Mouse (Mus musculus) midbrain, embryonic 15.5 days (tissue): ENCODE data around the gene Gm20909. TPM values are rescaled to one million over a fixed set of nuclear protein-coding genes. Genes with fewer than 3 reads are reported as not detected.
"Not testable (repeated sequence)": the region's sequence is repeated elsewhere in the genome, so short reads cannot be mapped to it uniquely, and the experiment has no call there.

Experiments
- ATAC-seq: fragments of 200-750 bp; cut with Nextera tagmentation; replicated peaks from 2 replicates; pipeline ENCODE4 v1.8.0; 2017; ENCODE audit warnings: moderate TSS enrichment
- H3K27ac ChIP-seq: fragments of 300-500 bp; sonication (generic); 2 replicates; pipeline ENCODE4 v1.5.1; 2015; ENCODE audit warnings: mild to moderate bottlenecking, inconsistent platforms
- H3K27me3 ChIP-seq: fragments of 300-500 bp; sonication (generic); replicated peaks from 2 replicates; pipeline ENCODE4 v1.6.1; 2015; ENCODE audit warnings: inconsistent platforms
- H3K36me3 ChIP-seq: fragments of 300-500 bp; sonication (generic); replicated peaks from 2 replicates; pipeline ENCODE4 v1.6.1; 2015; ENCODE audit warnings: inconsistent platforms
- H3K4me1 ChIP-seq: fragments of 300-500 bp; sonication (generic); 2 replicates; pipeline ENCODE4 v1.6.1; 2015; ENCODE audit warnings: inconsistent platforms
- H3K4me2 ChIP-seq: fragments of 300-500 bp; sonication (generic); 2 replicates; pipeline ENCODE4 v1.6.1; 2015; ENCODE audit warnings: inconsistent platforms, mild to moderate bottlenecking, moderate library complexity
- H3K4me3 ChIP-seq: fragments of 300-500 bp; sonication (generic); 2 replicates; pipeline ENCODE4 v1.5.1; 2015; ENCODE audit warnings: mild to moderate bottlenecking, inconsistent platforms
- H3K9ac ChIP-seq: fragments of 300-500 bp; sonication (generic); 2 replicates; pipeline ENCODE4 v1.6.1; 2015; ENCODE audit warnings: mild to moderate bottlenecking, inconsistent platforms
- H3K9me3 ChIP-seq: fragments of 300-500 bp; sonication (generic); 2 replicates; pipeline ENCODE4 v1.6.1; 2016; ENCODE audit warnings: inconsistent platforms
- WGBS: fragments of 180-500 bp; shearing (Covaris S2); methylation state at CpG from one replicate; pipeline ENCODE4 v1.1.7; 2015; ENCODE audit warnings: mixed read lengths; 5-methylcytosine and 5-hydroxymethylcytosine counted together
- polyA plus RNA-seq: library from polyadenylated mRNA; unstranded; fragments of >200 nt; fragmentation: Nextera tagmentation; extraction: Ambion mirVana; gene quantifications from 2 replicates; pipeline ENCODE4 v1.2.1, GENCODE M21; 2015

Gene Gm20909
- not detected in 2 replicates for polyA plus RNA-seq

GRCm38 (mm10) chrY:21164270-21164669 lies at the start of gene Gm20909:
Gene Gm20909 (plus strand): TSS chrY:21164570.
- not testable (repeated sequence) for H3K27me3 ChIP-seq, H3K36me3 ChIP-seq, H3K27ac ChIP-seq, H3K4me3 ChIP-seq, ATAC-seq, H3K9me3 ChIP-seq, H3K4me1 ChIP-seq, H3K9ac ChIP-seq, H3K4me2 ChIP-seq
- WGBS: no CpG with 5 or more reads among the region's 4 CpGs

Other genes with a start within 250 kb of the Gm20909 start
- gene Gm29866, start 170.9 kb upstream of the Gm20909 start, polyA plus RNA-seq: not detected in 2 replicates
- not detected in 2 replicates for gene Gm20865, start 77.0 kb downstream of the Gm20909 start, polyA plus RNA-seq